ENCODE assay signal across 9 mouse cellular contexts in the genomic region with DNA sequence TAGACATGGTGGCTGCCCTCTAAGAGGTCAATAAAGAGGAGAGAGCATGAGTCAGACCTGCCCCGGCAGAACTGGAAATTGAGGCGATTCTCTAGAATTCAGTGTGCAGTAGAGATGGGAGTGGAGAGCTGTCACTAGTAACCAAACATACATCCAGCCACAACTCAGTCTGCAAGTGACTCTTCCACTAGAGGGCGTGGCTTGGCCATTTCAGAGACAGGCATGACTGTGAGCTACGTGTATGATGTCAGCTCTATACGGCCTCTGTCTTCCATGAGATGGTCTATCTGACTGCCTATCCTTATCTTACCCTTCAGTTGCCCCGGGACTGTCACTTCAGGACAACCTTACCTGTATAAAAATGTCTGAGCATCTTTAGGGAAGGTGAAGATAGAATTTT. TPM values are rescaled to one million over a fixed set of nuclear protein-coding genes. Genes with fewer than 3 reads are reported as not detected.
DNase-seq lines count a peak whose midpoint lies in the region; ATAC-seq and TF ChIP-seq lines count a peak whose summit lies in the region.
"Had no signal": no experiment of that assay in that cellular context is flagged by ENCODE, and none has a peak within 500 bp of the region (broad histone marks: within the 10 kb centered on the region; RNA-seq: fewer than 3 reads in every experiment).

No protein-coding gene starts in this region.

- no peak for TF ChIP-seq POLR2A in bone marrow, adult 2 months (IDR thresholded peaks at IDR 0.05; ENCODE audit: borderline replicate concordance, control insufficient read depth, low read depth, low read length)

- TF ChIP-seq EP300 in stomach, postnatal 0 days (optimal IDR thresholded peaks at IDR 0.05): no peak

- in situ Hi-C loops in ES-E14 (cut with MboI; ENCODE audit: low sequenced_read_pairs in 2 of 2, unreplicated experiment in 2 of 2): no loop called here

- no peaks in the 10 kb centered on the region for H3K36me3 ChIP-seq in ES-E14 (ENCODE audit: control insufficient read depth, insufficient read depth, low read length, poor library complexity, severe bottlenecking)
- H3K36me3 ChIP-seq in liver, embryonic 16.5 days (ENCODE audit: control insufficient read depth, insufficient read depth): no peaks in the 10 kb centered on the region
- H3K36me3 ChIP-seq in stomach, postnatal 0 days (ENCODE audit: control insufficient read depth, insufficient read depth, low read length): no peaks in the 10 kb centered on the region
- H3K36me3 ChIP-seq: heart, embryonic 15.5 days had no signal

- 38% methylated on average over 6 of the region's 6 CpGs for WGBS in bone marrow, adult 2 months
- WGBS in liver, embryonic 16.5 days (ENCODE audit: insufficient replicate concordance): 22% methylated on average over 6 of the region's 6 CpGs
- 36% methylated on average over 6 of the region's 6 CpGs for WGBS in stomach, postnatal 0 days

- no peak overlapping the region for H3K4me2 ChIP-seq in liver, embryonic 16.5 days (ENCODE audit: low read depth, low read length)
- no peak overlapping the region for H3K4me2 ChIP-seq in stomach, postnatal 0 days (replicated peaks; ENCODE audit: low read depth)
- H3K4me2 ChIP-seq: heart, embryonic 15.5 days had no signal

- no peaks in the 10 kb centered on the region for H3K4me1 ChIP-seq in ES-E14 (ENCODE audit: control insufficient read depth in 2 of 2, insufficient read depth in 2 of 2, low read length in 2 of 2, poor library complexity in 1 of 2)
- no peaks in the 10 kb centered on the region for H3K4me1 ChIP-seq in bone marrow, adult 2 months (ENCODE audit: control insufficient read depth, insufficient read depth, low read length)
- no peaks in the 10 kb centered on the region for H3K4me1 ChIP-seq in liver, embryonic 16.5 days (ENCODE audit: control insufficient read depth, low read depth, low read length)
- no peaks in the 10 kb centered on the region for H3K4me1 ChIP-seq in stomach, postnatal 0 days (replicated peaks; ENCODE audit: control insufficient read depth, insufficient read depth)
- H3K4me1 ChIP-seq: heart, embryonic 15.5 days had no signal

- ATAC-seq in liver, embryonic 16.5 days (ENCODE audit: low read depth): peak; percentile 56; the same call in 1 of the 2 replicates
- peak; percentile 66 for ATAC-seq in stomach, postnatal 0 days (ENCODE audit: low FRiP score, low TSS enrichment)

- H3K9me3 ChIP-seq in ES-E14 (ENCODE audit: control insufficient read depth, insufficient read depth, low read depth, low read length): no peaks in the 10 kb centered on the region
- H3K9me3 ChIP-seq in liver, embryonic 16.5 days (replicated peaks; ENCODE audit: control insufficient read depth, low read length): no peaks in the 10 kb centered on the region
- no peaks in the 10 kb centered on the region for H3K9me3 ChIP-seq in stomach, postnatal 0 days (ENCODE audit: control insufficient read depth, low read length)
- H3K9me3 ChIP-seq: heart, embryonic 15.5 days had no signal

- no peaks in the 10 kb centered on the region for H3K27me3 ChIP-seq in liver, embryonic 16.5 days (ENCODE audit: control insufficient read depth, insufficient read depth, low read depth, low read length)
- H3K27me3 ChIP-seq in stomach, postnatal 0 days (ENCODE audit: control insufficient read depth, insufficient read depth, low read length): no peaks in the 10 kb centered on the region
- H3K27me3 ChIP-seq: heart, embryonic 15.5 days had no signal

- H3K27ac ChIP-seq in layer of hippocampus, adult 2 months: no peak overlapping the region
- H3K27ac ChIP-seq in ES-E14 (ENCODE audit: insufficient read depth, low read depth, low read length, poor library complexity, severe bottlenecking): no peak overlapping the region
- no peak overlapping the region for H3K27ac ChIP-seq in bone marrow, adult 2 months (ENCODE audit: control insufficient read depth, insufficient read depth, low read depth, low read length, poor library complexity)
- H3K27ac ChIP-seq in liver, embryonic 16.5 days (ENCODE audit: low read length): no peak overlapping the region
- H3K27ac ChIP-seq in stomach, postnatal 0 days (replicated peaks): no peak overlapping the region
- H3K27ac ChIP-seq: heart, embryonic 15.5 days had no signal

- peak in 1 of 2 experiments; percentile 26 for DNase-seq in layer of hippocampus, adult 2 months (ENCODE audit: low spot score in 2 of 2)
- no peak for DNase-seq in layer of hippocampus, postnatal 10 days (ENCODE audit: low spot score in 2 of 2)
- DNase-seq in ES-E14 (ENCODE audit: low read depth, low spot score): peak; percentile 40
- peak; percentile 10 for DNase-seq in heart, postnatal 4 days
- DNase-seq in stomach, postnatal 0 days (ENCODE audit: low spot score): peak; percentile 36
- DNase-seq in spleen, postnatal 14 days (ENCODE audit: low spot score in 2 of 2): no peak

- TF ChIP-seq CTCF in layer of hippocampus, adult 2 months (conservative IDR thresholded peaks at IDR 0.05): peak; percentile 73
- peak; percentile 62 for TF ChIP-seq CTCF in bone marrow, adult 2 months (IDR thresholded peaks at IDR 0.05; ENCODE audit: control insufficient read depth, insufficient read depth, low read length)
- TF ChIP-seq CTCF in stomach, postnatal 0 days (IDR thresholded peaks at IDR 0.05; ENCODE audit: low read depth): peak; percentile 77

- no peak overlapping the region for H3K9ac ChIP-seq in ES-E14 (ENCODE audit: insufficient read depth, low read depth, low read length, poor library complexity, severe bottlenecking)
- no peak overlapping the region for H3K9ac ChIP-seq in liver, embryonic 16.5 days (ENCODE audit: low read depth, low read length)
- H3K9ac ChIP-seq in stomach, postnatal 0 days (ENCODE audit: low read length): no peak overlapping the region
- H3K9ac ChIP-seq: heart, embryonic 15.5 days had no signal

- no peak overlapping the region for H3K4me3 ChIP-seq in layer of hippocampus, adult 2 months
- no peak overlapping the region for H3K4me3 ChIP-seq in ES-E14 (ENCODE audit: insufficient read depth in 1 of 2, low read depth in 1 of 2, low read length in 2 of 2, poor library complexity in 1 of 2, severe bottlenecking in 1 of 2)
- no peak overlapping the region for H3K4me3 ChIP-seq in bone marrow, adult 2 months (replicated peaks; ENCODE audit: control insufficient read depth, low read depth, low read length)
- H3K4me3 ChIP-seq in liver, embryonic 16.5 days (ENCODE audit: low read depth, low read length): no peak overlapping the region
- H3K4me3 ChIP-seq in stomach, postnatal 0 days (ENCODE audit: low read depth, low read length): no peak overlapping the region
- H3K4me3 ChIP-seq: heart, embryonic 15.5 days had no signal

TF ChIP-seq in ES-E14, 5 proteins besides CTCF, POLR2A, EP300 and RAD21:
- TF ChIP-seq HCFC1 (IDR thresholded peaks at IDR 0.05; ENCODE audit: borderline replicate concordance, insufficient read depth, low read length): no peak
- no peak for TF ChIP-seq ZNF384 (IDR thresholded peaks at IDR 0.05; ENCODE audit: low read depth, low read length)

RNA-seq across cellular contexts. Expression of gene Ndfip2, which starts 26.0 kb away (rescaled TPM):
- total RNA-seq in layer of hippocampus, adult 2 months (2021): 10 to 100 TPM; 80.1 to 82.4 TPM
- 10 to 100 TPM; 75.8 to 89.5 TPM for total RNA-seq in layer of hippocampus, postnatal 10 days (2021)
- total RNA-seq in ES-E14 (2012; rRNA removed): 29.0 and 40.3 TPM in 2 replicates
- 3.9 and 7.2 TPM in 2 replicates for polyA plus RNA-seq in bone marrow, adult 2 months (2011; ENCODE audit: insufficient read depth, insufficient read length, low replicate concordance, missing spikeins)
- total RNA-seq in heart, postnatal 4 days (2021): 10 to 100 TPM; 33.9 to 35.4 TPM
- 26.5 and 26.7 TPM in 2 replicates for polyA plus RNA-seq in liver, embryonic 16.5 days (2015; fragmentation: Nextera tagmentation; extraction: Ambion mirVana)
- polyA plus RNA-seq in stomach, postnatal 0 days (2015; fragmentation: Nextera tagmentation; extraction: Ambion mirVana): 64.2 and 65.1 TPM in 2 replicates

RNA-seq across cellular contexts. Expression of gene Rbm26, which starts 55.3 kb away (rescaled TPM):
- 10 to 100 TPM; 58.6 to 67.0 TPM for total RNA-seq in layer of hippocampus, adult 2 months (2021)
- 10 to 100 TPM; 69.0 to 71.9 TPM for total RNA-seq in layer of hippocampus, postnatal 10 days (2021)
- 43.6 and 62.8 TPM in 2 replicates for total RNA-seq in ES-E14 (2012; rRNA removed)
- 20.6 and 35.4 TPM in 2 replicates for polyA plus RNA-seq in bone marrow, adult 2 months (2011; ENCODE audit: insufficient read depth, insufficient read length, low replicate concordance, missing spikeins)
- 10 to 100 TPM; 35.6 to 38.0 TPM for total RNA-seq in heart, postnatal 4 days (2021)
- 6.9 and 7.2 TPM in 2 replicates for polyA plus RNA-seq in liver, embryonic 16.5 days (2015; fragmentation: Nextera tagmentation; extraction: Ambion mirVana)
- polyA plus RNA-seq in stomach, postnatal 0 days (2015; fragmentation: Nextera tagmentation; extraction: Ambion mirVana): 15.2 and 15.6 TPM in 2 replicates

Comparison
In these comparisons a context has a peak if more than half of its experiments do, and no peak if none do; other contexts are left out.
1. DNase-seq: peak in ES-E14 (single experiment), heart, postnatal 4 days (single experiment) and stomach, postnatal 0 days (single experiment); none in layer of hippocampus, postnatal 10 days (0 of 2) and spleen, postnatal 14 days (0 of 2).
2. Peak in every context shown above with its lines, with median percentiles within 50 percentile points of each other: CTCF ChIP-seq.